ENCODE assay signal across 20 mouse cellular contexts in the genomic region with DNA sequence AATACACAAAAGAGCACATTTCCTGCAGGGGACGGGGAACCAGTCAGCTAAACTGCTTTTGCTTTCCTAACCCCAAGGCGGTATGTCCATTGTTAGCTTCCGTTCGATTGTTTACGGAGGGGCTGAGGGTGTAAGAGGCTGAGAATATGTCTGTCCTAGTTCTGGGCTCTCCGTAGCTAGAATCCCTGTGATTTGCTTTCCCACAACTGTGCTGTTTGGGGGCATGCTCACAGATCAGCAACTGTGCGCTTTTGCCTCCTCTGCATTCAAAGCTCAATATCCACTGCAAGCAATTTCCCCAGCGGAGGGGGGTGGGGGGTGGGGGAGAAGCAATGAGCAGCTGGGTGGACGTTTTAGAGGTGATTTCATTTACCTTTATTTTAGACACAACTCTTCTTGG. TPM values are rescaled to one million over a fixed set of nuclear protein-coding genes. Genes with fewer than 3 reads are reported as not detected.
DNase-seq lines count a peak whose midpoint lies in the region; ATAC-seq lines count a peak whose summit lies in the region.
"Had no signal": no experiment of that assay in that cellular context is flagged by ENCODE, and none has a peak within 500 bp of the region (broad histone marks: within the 10 kb centered on the region; RNA-seq: fewer than 3 reads in every experiment).

No protein-coding gene starts in this region.

- H3K9ac ChIP-seq in heart, embryonic 12.5 days: no peak overlapping the region
- H3K9ac ChIP-seq in liver, embryonic 11.5 days (ENCODE audit: low read depth, low read length): no peak overlapping the region
- H3K9ac ChIP-seq in liver, embryonic 12.5 days: no peak overlapping the region
- no peak overlapping the region for H3K9ac ChIP-seq in neural tube, embryonic 12.5 days
- H3K9ac ChIP-seq: heart, embryonic 13.5 days; liver, embryonic 13.5 days had no signal

- H3K9me3 ChIP-seq in heart, embryonic 10.5 days: no peaks in the 10 kb centered on the region
- H3K9me3 ChIP-seq in heart, embryonic 12.5 days (replicated peaks): no peaks in the 10 kb centered on the region
- no peaks in the 10 kb centered on the region for H3K9me3 ChIP-seq in liver, embryonic 11.5 days (ENCODE audit: control insufficient read depth, low read length)
- H3K9me3 ChIP-seq in liver, embryonic 12.5 days (replicated peaks): no peaks in the 10 kb centered on the region
- H3K9me3 ChIP-seq in embryonic facial prominence, embryonic 10.5 days: no peaks in the 10 kb centered on the region
- H3K9me3 ChIP-seq in neural tube, embryonic 12.5 days: no peaks in the 10 kb centered on the region
- H3K9me3 ChIP-seq: heart, embryonic 13.5 days; liver, embryonic 13.5 days had no signal

- H3K27me3 ChIP-seq in heart, embryonic 10.5 days (ENCODE audit: insufficient read depth, poor library complexity, severe bottlenecking): no peaks in the 10 kb centered on the region
- H3K27me3 ChIP-seq in heart, embryonic 12.5 days (replicated peaks): no peaks in the 10 kb centered on the region
- no peaks in the 10 kb centered on the region for H3K27me3 ChIP-seq in liver, embryonic 11.5 days (replicated peaks; ENCODE audit: control insufficient read depth, insufficient read depth, low read length)
- no peaks in the 10 kb centered on the region; the same call in 1 of the 2 replicates for H3K27me3 ChIP-seq in liver, embryonic 12.5 days (replicated peaks)
- H3K27me3 ChIP-seq in embryonic facial prominence, embryonic 10.5 days (replicated peaks; ENCODE audit: low read depth, poor library complexity, severe bottlenecking): no peaks in the 10 kb centered on the region
- H3K27me3 ChIP-seq in neural tube, embryonic 12.5 days (replicated peaks): no peaks in the 10 kb centered on the region
- H3K27me3 ChIP-seq: heart, embryonic 13.5 days; liver, embryonic 13.5 days had no signal

- ATAC-seq in heart, embryonic 12.5 days (ENCODE audit: insufficient number of reproducible peaks, low FRiP score): no peak
- no peak for ATAC-seq in liver, embryonic 11.5 days (replicated peaks; ENCODE audit: low FRiP score)
- ATAC-seq in liver, embryonic 12.5 days: no peak
- no peak for ATAC-seq in neural tube, embryonic 12.5 days (ENCODE audit: low FRiP score, low read depth)

- H3K4me3 ChIP-seq in heart, embryonic 10.5 days: no peak overlapping the region
- no peak overlapping the region for H3K4me3 ChIP-seq in heart, embryonic 12.5 days
- H3K4me3 ChIP-seq in liver, embryonic 11.5 days (ENCODE audit: low read depth, low read length): no peak overlapping the region
- no peak overlapping the region for H3K4me3 ChIP-seq in liver, embryonic 12.5 days
- no peak overlapping the region for H3K4me3 ChIP-seq in embryonic facial prominence, embryonic 10.5 days
- no peak overlapping the region for H3K4me3 ChIP-seq in neural tube, embryonic 12.5 days
- H3K4me3 ChIP-seq: heart, embryonic 13.5 days; liver, embryonic 13.5 days; myocyte had no signal

- intact Hi-C loops in left cerebral cortex, postnatal 36 days (cut with DNase I): no loop called here

- H3K36me3 ChIP-seq in heart, embryonic 10.5 days: no peaks in the 10 kb centered on the region
- no peaks in the 10 kb centered on the region for H3K36me3 ChIP-seq in heart, embryonic 12.5 days
- no peaks in the 10 kb centered on the region for H3K36me3 ChIP-seq in liver, embryonic 11.5 days (ENCODE audit: control insufficient read depth, insufficient read depth, low read length)
- no peaks in the 10 kb centered on the region for H3K36me3 ChIP-seq in liver, embryonic 12.5 days
- no peaks in the 10 kb centered on the region for H3K36me3 ChIP-seq in embryonic facial prominence, embryonic 10.5 days (replicated peaks)
- H3K36me3 ChIP-seq in neural tube, embryonic 12.5 days: no peaks in the 10 kb centered on the region
- H3K36me3 ChIP-seq: heart, embryonic 13.5 days; liver, embryonic 13.5 days had no signal

- H3K4me1 ChIP-seq in heart, embryonic 10.5 days: peaks cover 10% of the 10 kb centered on the region
- peaks cover 7% of the 10 kb centered on the region; the same call in 1 of the 2 replicates for H3K4me1 ChIP-seq in heart, embryonic 12.5 days (replicated peaks)
- no peaks in the 10 kb centered on the region for H3K4me1 ChIP-seq in liver, embryonic 11.5 days (replicated peaks; ENCODE audit: control insufficient read depth, insufficient read depth, low read length)
- no peaks in the 10 kb centered on the region for H3K4me1 ChIP-seq in liver, embryonic 12.5 days
- H3K4me1 ChIP-seq in embryonic facial prominence, embryonic 10.5 days: peaks cover 19% of the 10 kb centered on the region
- no peaks in the 10 kb centered on the region for H3K4me1 ChIP-seq in neural tube, embryonic 12.5 days
- H3K4me1 ChIP-seq: liver, embryonic 13.5 days had no signal

- no peak overlapping the region for H3K27ac ChIP-seq in heart, embryonic 10.5 days
- no peak overlapping the region for H3K27ac ChIP-seq in heart, embryonic 12.5 days (ENCODE audit: poor library complexity, severe bottlenecking)
- no peak overlapping the region for H3K27ac ChIP-seq in liver, embryonic 11.5 days (ENCODE audit: low read depth, low read length)
- H3K27ac ChIP-seq in liver, embryonic 12.5 days: no peak overlapping the region
- H3K27ac ChIP-seq in embryonic facial prominence, embryonic 10.5 days (replicated peaks): peak overlapping the region; percentile 24; the same call in 1 of the 2 replicates
- no peak overlapping the region for H3K27ac ChIP-seq in neural tube, embryonic 12.5 days
- H3K27ac ChIP-seq: heart, embryonic 13.5 days; liver, embryonic 13.5 days had no signal

- H3K4me2 ChIP-seq in heart, embryonic 12.5 days: no peak overlapping the region
- no peak overlapping the region for H3K4me2 ChIP-seq in liver, embryonic 11.5 days
- no peak overlapping the region for H3K4me2 ChIP-seq in liver, embryonic 12.5 days
- H3K4me2 ChIP-seq in neural tube, embryonic 12.5 days (replicated peaks): peak overlapping the region; percentile 23; the same call in 1 of the 2 replicates
- H3K4me2 ChIP-seq: heart, embryonic 13.5 days; liver, embryonic 13.5 days had no signal

- 67% methylated on average over 9 of the region's 9 CpGs for WGBS in heart, embryonic 10.5 days
- WGBS in heart, embryonic 12.5 days: 64% methylated on average over 9 of the region's 9 CpGs
- 68% methylated on average over 9 of the region's 9 CpGs for WGBS in liver, embryonic 11.5 days
- WGBS in liver, embryonic 12.5 days (ENCODE audit: insufficient replicate concordance): 61% methylated on average over 9 of the region's 9 CpGs
- WGBS in embryonic facial prominence, embryonic 10.5 days: 62% methylated on average over 9 of the region's 9 CpGs
- WGBS in neural tube, embryonic 12.5 days: 55% methylated on average over 9 of the region's 9 CpGs

- DNase-seq in heart, embryonic 10.5 days (ENCODE audit: low spot score): peak; percentile 69
- DNase-seq in liver, embryonic 11.5 days (ENCODE audit: low spot score): peak; percentile 26
- DNase-seq in embryonic facial prominence, embryonic 10.5 days (ENCODE audit: low spot score): no peak
- no peak for DNase-seq in left cerebral cortex, adult 9 months (ENCODE audit: low spot score in 2 of 2)
- DNase-seq in left cerebral cortex, postnatal 36 days (ENCODE audit: low spot score in 2 of 2): no peak
- DNase-seq: adrenal gland, postnatal 36 days; cerebellum, postnatal 14 days; gastrocnemius, postnatal 25 days; kidney, postnatal 25 days; left cerebral cortex, postnatal 4 days; liver, embryonic 13.5 days; lung, postnatal 14 days; thymus, postnatal 14 days had no signal

RNA-seq across cellular contexts. Expression of gene Gm33543, which starts 39.3 kb away (rescaled TPM):
- not detected in 2 replicates for polyA plus RNA-seq in heart, embryonic 10.5 days (2016; fragmentation: Nextera tagmentation; extraction: Ambion mirVana)
- polyA plus RNA-seq in heart, embryonic 12.5 days (2016; fragmentation: Nextera tagmentation; extraction: Ambion mirVana): not detected in 2 replicates
- not detected in 2 replicates for polyA plus RNA-seq in liver, embryonic 11.5 days (2014; fragmentation: Nextera tagmentation; extraction: Ambion mirVana)
- polyA plus RNA-seq in liver, embryonic 12.5 days (2016; fragmentation: Nextera tagmentation; extraction: Ambion mirVana): not detected in 2 replicates
- polyA plus RNA-seq in embryonic facial prominence, embryonic 10.5 days (2016; fragmentation: Nextera tagmentation; extraction: Ambion mirVana): not detected in 2 replicates
- not detected in 2 replicates for polyA plus RNA-seq in neural tube, embryonic 12.5 days (2016; fragmentation: Nextera tagmentation; extraction: Ambion mirVana)
- total RNA-seq in left cerebral cortex, postnatal 36 days (2021): under 1 TPM in 1 of 2 experiments, not detected in 1; 0.36 TPM
- total RNA-seq: adrenal gland, postnatal 36 days; layer of hippocampus, postnatal 14 days; left cerebral cortex, postnatal 4 days had no signal
- polyA plus RNA-seq: heart, embryonic 13.5 days; liver, embryonic 13.5 days; myocyte; stomach, embryonic 16.5 days had no signal

RNA-seq across cellular contexts. Expression of gene Eea1, which starts 58.4 kb away (rescaled TPM):
- 13.2 and 16.8 TPM in 2 replicates for polyA plus RNA-seq in heart, embryonic 10.5 days (2016; fragmentation: Nextera tagmentation; extraction: Ambion mirVana)
- 22.1 and 23.8 TPM in 2 replicates for polyA plus RNA-seq in heart, embryonic 12.5 days (2016; fragmentation: Nextera tagmentation; extraction: Ambion mirVana)
- 14.1 and 14.4 TPM in 2 replicates for polyA plus RNA-seq in liver, embryonic 11.5 days (2014; fragmentation: Nextera tagmentation; extraction: Ambion mirVana)
- 13.2 and 13.6 TPM in 2 replicates for polyA plus RNA-seq in liver, embryonic 12.5 days (2016; fragmentation: Nextera tagmentation; extraction: Ambion mirVana)
- 9.0 and 10.2 TPM in 2 replicates for polyA plus RNA-seq in embryonic facial prominence, embryonic 10.5 days (2016; fragmentation: Nextera tagmentation; extraction: Ambion mirVana)
- polyA plus RNA-seq in neural tube, embryonic 12.5 days (2016; fragmentation: Nextera tagmentation; extraction: Ambion mirVana): 15.9 and 16.8 TPM in 2 replicates
- 10 to 100 TPM; 31.7 to 34.0 TPM for total RNA-seq in left cerebral cortex, postnatal 36 days (2021)

Comparison
In these comparisons a context has a peak if more than half of its experiments do, and no peak if none do; other contexts are left out.
1. DNase-seq: peak in heart, embryonic 10.5 days (single experiment) and liver, embryonic 11.5 days (single experiment); none in embryonic facial prominence, embryonic 10.5 days (single experiment), left cerebral cortex, adult 9 months (0 of 2) and left cerebral cortex, postnatal 36 days (0 of 2).